Mouse (Mus musculus) B cell, adult 2 months (primary cell): Measurements from ENCODE around the gene Mgat4a.

Source experiments
- DNase-seq, 2 experiments: peaks; one replicate each; pipeline ENCODE4 v3.0.0; 2022

The Mgat4a gene

DNA sequence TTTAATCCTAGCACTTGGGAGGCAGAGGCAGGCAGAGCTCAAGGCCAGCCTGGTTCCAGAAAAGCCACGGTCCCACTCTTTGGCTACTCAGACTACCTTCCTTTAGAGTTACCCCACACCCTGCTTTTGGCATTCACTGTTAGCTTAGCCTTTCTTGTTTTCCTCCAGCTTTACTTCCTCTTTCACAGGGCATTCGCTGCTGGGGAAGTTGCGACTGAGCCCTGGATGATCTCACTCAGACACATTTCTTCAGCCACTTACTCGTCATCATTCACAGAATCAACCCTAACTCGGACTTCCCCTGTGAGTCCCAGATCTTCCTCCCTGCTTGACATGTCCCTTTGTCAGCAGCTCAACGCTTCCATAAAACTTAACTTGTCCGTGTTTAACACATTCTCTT, 49.1 kb downstream of the Mgat4a start:
- peak; percentile 73 to 80 for DNase-seq

DNA sequence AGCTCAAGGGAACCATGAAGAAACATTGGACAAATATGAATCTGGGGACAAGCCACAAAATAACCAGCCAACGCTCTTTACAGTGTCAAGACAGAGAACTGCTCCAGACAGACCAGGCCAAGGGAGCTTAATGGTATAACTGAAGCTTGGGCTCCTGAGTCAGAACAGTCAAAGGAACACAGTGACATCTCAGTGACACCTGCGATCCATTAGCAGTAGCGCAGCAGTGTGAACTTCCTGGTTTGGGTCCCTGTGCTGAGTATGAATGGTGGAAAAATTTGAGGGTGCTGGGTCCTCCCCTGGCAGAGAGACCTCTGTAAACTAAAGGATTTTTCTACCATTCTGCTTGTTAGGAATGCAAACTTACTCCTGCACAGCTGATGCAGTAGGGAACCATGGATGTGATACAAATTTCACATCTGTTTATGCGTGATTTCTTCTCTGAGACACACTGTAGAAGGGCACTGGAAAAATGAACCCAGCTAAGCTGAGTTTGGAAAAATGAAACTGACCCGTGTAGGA, 50.1 kb downstream of the Mgat4a start:
- DNase-seq, result peak in 1 of 2 experiments; percentile 24

DNA sequence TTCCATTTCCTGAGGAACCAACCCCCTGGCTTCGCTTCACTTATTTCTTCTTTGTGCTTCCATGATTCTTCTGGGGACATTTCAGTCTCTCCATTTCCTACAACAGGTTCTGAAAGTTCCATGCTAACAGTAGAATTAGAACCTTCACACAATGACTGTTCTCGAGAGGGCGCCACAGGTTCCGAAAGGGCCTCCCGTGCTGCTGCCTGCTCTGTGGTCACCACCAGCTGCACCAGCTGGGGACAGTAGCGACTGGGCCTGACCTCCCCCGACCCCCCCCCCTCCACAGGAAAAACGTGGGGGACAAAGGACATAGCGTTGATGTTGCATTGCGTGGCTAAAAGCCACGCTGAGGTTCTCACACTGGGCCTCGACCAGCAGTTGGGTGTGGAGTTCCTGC, 52.3 kb downstream of the Mgat4a start:
- no peak for DNase-seq

GRCm38 (mm10) chr1:37486994-37487393, 53.8 kb downstream of the Mgat4a start:
- DNase-seq, result no peak

- peak; percentile 46 for DNase-seq
These were observed 54.4 kb downstream of the Mgat4a start for GRCm38 (mm10) chr1:37486439-37486838.

DNA sequence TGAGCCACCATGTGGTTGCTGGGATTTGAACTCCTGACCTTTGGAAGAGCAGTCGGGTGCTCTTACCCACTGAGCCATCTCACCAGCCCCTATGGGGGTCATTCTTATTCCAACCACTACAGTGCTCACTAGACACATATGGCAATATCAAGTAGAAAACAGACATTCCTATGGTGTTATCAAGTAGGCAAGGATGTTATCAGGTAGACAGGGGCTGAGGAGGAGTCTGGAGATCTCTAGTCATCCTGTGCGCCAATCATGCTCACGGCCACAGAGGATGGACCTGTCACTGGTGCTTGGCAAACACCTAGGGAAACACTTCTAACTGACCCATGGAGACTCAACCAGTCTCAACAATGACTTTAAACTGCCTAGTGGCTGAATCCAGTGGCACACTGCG, 56.2 kb downstream of the Mgat4a start:
- no peak for DNase-seq

DNA sequence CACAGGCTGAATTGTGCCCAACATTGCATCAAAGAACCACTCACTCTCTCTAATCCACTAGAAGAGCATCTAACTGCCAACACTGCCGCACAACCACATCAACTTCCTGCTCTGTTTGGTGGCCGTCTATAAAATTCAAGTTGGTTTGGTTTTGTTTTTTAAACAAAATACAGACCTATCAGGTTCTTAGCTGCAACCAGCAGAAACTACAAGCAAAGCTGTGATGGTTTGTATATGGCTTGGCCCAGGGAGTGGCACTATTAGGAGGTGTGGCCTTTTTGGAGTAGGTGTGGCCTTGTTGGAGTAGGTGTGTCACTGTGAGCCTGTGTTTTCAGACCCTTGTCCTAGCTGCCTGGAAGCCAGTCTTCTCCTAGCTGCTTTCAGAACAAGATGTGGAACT, 59.5 kb downstream of the Mgat4a start:
- DNase-seq, result peak; percentile 51 to 55

DNA sequence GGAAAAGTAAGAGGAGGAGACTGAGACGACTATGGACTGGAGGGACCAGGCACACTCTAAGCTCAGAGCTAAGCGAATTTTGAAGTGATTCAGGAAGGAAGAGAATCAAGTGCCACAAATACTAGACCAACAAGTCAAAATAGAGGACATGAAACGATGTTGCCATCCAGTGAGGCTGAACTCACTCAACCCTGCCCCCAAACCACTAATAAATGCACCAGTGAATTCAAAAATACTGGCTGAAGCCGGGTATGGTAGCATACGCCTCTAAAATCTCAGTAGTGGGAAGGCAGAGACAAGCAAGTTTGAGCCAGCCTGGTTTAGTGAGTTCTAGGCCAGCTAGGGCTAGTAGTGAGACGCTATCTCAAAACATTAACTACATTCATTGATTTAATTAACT, 60.1 kb downstream of the Mgat4a start:
- DNase-seq, result peak; percentile 58 to 66

GRCm38 (mm10) chr1:37479759-37480158, 61.1 kb downstream of the Mgat4a start:
- DNase-seq, result no peak

- peak; percentile 61 to 65 for DNase-seq
These were observed 61.7 kb downstream of the Mgat4a start for GRCm38 (mm10) chr1:37479074-37479473.

GRCm38 (mm10) chr1:37478416-37478815, 62.4 kb downstream of the Mgat4a start:
- DNase-seq, result peak in 1 of 2 experiments; percentile 7

DNA sequence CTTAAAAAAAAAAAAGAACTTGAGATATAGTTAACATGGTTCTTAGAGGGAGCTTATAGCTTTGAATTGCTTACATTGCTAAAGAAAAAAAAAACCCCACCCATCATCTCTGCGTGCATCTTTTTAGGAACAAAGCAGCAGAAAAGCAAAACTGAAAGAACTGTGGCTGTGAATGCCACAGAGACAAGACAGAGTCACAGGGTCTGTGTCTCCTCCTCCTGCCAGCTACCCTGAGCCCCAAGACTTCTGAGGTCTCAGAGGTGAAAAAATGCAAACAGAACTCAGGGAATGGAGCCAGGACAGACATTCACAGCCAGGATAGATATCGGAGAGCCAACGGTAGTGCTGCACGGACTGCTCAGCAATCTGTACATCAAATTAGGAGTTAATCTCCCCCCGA, 62.9 kb downstream of the Mgat4a start:
- DNase-seq, result peak; percentile 39 to 51

GRCm38 (mm10) chr1:37477250-37477649, 63.6 kb downstream of the Mgat4a start:
- DNase-seq, result no peak

GRCm38 (mm10) chr1:37475312-37475711, 65.5 kb downstream of the Mgat4a start:
- DNase-seq, result no peak

GRCm38 (mm10) chr1:37474634-37475190, 66.1 kb downstream of the Mgat4a start:
- DNase-seq, result peak; percentile 53 to 62

DNA sequence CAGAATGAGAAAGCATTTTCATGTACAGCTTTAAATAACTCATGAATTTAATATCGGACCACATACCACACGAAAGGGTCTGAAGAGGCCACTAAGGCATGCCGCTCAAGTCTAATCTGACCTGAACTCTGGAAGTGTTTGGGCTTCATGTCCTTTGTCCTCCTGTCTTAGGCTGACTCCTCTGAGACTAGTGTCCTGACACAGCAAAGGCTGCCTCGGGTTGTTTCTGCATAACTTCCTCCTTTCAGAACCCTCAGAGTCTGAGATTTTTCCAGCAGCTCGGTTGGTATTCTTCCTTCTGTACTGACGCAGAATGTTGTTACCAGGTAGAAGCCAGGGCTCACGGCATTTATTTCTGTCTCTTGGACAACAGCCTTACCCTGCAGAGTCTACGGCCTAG, 66.8 kb downstream of the Mgat4a start:
- peak; percentile 67 to 68 for DNase-seq

DNA sequence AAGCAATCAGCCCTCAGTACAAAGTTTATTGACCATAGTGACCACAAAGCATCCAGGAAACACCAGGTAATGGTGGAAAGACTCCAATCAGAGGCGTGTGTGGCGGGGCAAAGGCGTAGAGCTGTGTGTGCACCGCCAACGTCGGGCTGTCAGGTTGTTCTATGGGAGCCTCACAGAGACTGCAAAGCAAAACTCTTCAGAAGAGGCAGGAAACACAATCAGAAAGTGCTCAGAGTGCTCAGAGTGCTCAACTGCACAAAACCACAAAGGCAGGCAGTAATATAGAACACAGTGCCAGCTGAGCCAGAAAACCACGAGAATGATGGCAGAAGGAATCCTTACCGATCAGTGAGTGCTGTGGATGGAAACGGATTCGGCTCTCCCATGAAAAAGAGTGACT, 67.6 kb downstream of the Mgat4a start:
- DNase-seq, result peak in 1 of 2 experiments; percentile 10

GRCm38 (mm10) chr1:37471179-37472148, 69.4 kb downstream of the Mgat4a start:
- DNase-seq, result peak in 1 of 2 experiments; percentile 11

DNA sequence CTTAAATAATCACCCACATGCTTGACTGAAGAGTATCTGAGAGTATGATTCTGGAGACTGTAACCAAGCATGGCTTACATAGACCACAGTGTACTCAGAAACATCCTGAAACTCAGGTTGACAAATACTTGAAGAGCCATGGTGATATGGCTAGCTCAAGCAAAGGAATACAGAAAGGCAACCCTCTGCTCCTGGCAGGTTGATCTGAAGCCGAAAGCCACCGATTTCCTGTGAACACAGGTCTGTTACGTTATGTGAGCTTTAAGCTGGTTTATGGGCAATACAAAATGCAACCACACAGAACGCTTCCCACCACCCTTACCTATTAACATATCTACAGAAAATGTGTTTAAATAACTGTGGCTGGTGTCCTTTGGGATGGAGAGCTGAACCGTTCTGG, 71.8 kb downstream of the Mgat4a start:
- DNase-seq, result no peak

DNA sequence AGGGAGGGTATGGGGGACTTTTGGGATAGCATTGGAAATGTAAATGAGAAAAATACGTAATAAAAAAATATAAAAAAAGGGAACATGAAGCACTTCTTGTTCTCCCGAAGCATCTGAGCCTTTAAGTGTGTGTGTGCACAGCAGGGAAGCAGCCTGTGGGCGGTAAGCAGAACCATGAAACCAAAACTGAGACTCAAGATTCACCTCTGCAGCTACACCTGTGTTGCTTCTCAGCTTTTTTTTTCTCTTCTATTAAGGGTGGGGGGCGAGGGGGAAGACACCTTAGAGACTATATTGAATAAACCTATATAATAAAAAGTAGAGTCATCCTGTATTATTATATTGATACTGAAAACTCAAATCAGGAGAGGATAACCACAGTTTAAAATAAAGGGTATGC, 73.0 kb downstream of the Mgat4a start:
- DNase-seq, result peak in 1 of 2 experiments; percentile 27

DNA sequence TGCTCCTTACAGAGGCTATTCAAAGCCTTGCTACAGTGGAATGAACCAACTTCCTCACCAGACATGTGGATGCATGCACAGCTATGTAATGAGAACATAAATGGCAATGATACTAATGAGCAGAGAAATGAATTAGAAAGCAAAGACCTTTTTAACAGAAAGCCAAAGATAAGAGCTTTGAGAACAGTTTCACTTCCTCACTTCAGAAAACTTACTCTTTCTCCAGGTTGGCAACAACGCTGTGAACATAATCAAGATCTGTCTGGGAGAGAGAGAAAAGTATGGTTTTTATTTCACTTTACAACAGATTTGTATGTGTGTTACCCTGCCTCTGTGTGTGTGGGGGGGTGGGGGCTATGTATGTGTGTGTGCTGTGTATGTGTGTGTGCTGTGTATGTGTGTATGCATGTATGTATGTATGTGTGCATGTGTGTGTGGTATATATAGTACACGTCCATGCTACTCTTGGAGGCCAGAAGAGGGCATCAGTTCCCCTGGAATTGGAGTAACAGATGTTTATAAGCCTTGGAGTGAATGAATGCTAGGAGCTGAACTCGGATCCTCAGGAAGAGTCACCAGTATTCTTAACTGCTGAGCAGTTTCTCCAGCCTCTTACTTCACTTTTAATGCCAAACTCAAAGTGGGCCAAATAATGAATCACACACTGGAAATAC, 74.4 kb downstream of the Mgat4a start:
- peak in 1 of 2 experiments; percentile 36 for DNase-seq

- no peak for DNase-seq
These were observed 75.9 kb downstream of the Mgat4a start for GRCm38 (mm10) chr1:37464878-37465452.

- no peak for DNase-seq
These were observed 83.3 kb downstream of the Mgat4a start for GRCm38 (mm10) chr1:37457546-37457945.
